Mouse (Mus musculus): ENCODE data around the gene Slc7a6os.
"Not testable (repeated sequence)": the region's sequence is repeated elsewhere in the genome, so short reads cannot be mapped to it uniquely, and the experiment has no call there.

Gene Slc7a6os

GRCm38 (mm10) chr8:106210821-106211345, at the start of gene Slc7a6os, which contains the start of gene Prmt7:
Gene Slc7a6os (minus strand): TSS chr8:106210935.
Gene Prmt7 (plus strand): TSS chr8:106210936.
- peak; percentile 99 for DNase-seq

- DNase-seq, result no peak
Observed at GRCm38 (mm10) chr8:106259579-106260255, 49.0 kb upstream of the Slc7a6os start.

- no peak for DNase-seq
Observed at GRCm38 (mm10) chr8:106258169-106258568, 47.4 kb upstream of the Slc7a6os start.

- no peak for DNase-seq
Observed at GRCm38 (mm10) chr8:106250186-106250585, 39.5 kb upstream of the Slc7a6os start.

GRCm38 (mm10) chr8:106237106-106237505, 26.4 kb upstream of the Slc7a6os start:
- DNase-seq, result no peak

- no peak for DNase-seq
Observed at GRCm38 (mm10) chr8:106234567-106235261, 24.0 kb upstream of the Slc7a6os start.

GRCm38 (mm10) chr8:106232751-106233150, 22.0 kb upstream of the Slc7a6os start:
- no peak for DNase-seq

- DNase-seq, result no peak
Observed at GRCm38 (mm10) chr8:106231536-106231935, 20.8 kb upstream of the Slc7a6os start.

GRCm38 (mm10) chr8:106226589-106226988, 15.9 kb upstream of the Slc7a6os start:
- DNase-seq, result peak; percentile 75

GRCm38 (mm10) chr8:106219620-106220019, 8.9 kb upstream of the Slc7a6os start:
- DNase-seq, result no peak

GRCm38 (mm10) chr8:106213959-106214358, 3.2 kb upstream of the Slc7a6os start:
- no peak for DNase-seq

- no peak for DNase-seq
Observed at GRCm38 (mm10) chr8:106211421-106211820, 686 bp upstream of the Slc7a6os start.

- peak; percentile 71 for DNase-seq
Observed at GRCm38 (mm10) chr8:106210035-106210731, 552 bp downstream of the Slc7a6os start.

GRCm38 (mm10) chr8:106199596-106199995, 11.1 kb downstream of the Slc7a6os start:
- DNase-seq, result not testable (repeated sequence)

- peak; percentile 58 for DNase-seq
Observed at GRCm38 (mm10) chr8:106198741-106199140, 12.0 kb downstream of the Slc7a6os start.

GRCm38 (mm10) chr8:106194062-106194461, 16.7 kb downstream of the Slc7a6os start:
- DNase-seq, result no peak

GRCm38 (mm10) chr8:106193162-106193561, 17.6 kb downstream of the Slc7a6os start:
- no peak for DNase-seq

GRCm38 (mm10) chr8:106191639-106192038, 19.1 kb downstream of the Slc7a6os start:
- DNase-seq, result no peak

GRCm38 (mm10) chr8:106189162-106189561, 21.6 kb downstream of the Slc7a6os start:
- no peak for DNase-seq

GRCm38 (mm10) chr8:106186394-106186793, 24.3 kb downstream of the Slc7a6os start:
- DNase-seq, result no peak

- no peak for DNase-seq
Observed at GRCm38 (mm10) chr8:106185628-106186270, 25.0 kb downstream of the Slc7a6os start.

GRCm38 (mm10) chr8:106178428-106178827, 32.3 kb downstream of the Slc7a6os start:
- no peak for DNase-seq

GRCm38 (mm10) chr8:106177594-106177993, 33.1 kb downstream of the Slc7a6os start:
- no peak for DNase-seq
